ENCODE assay signal across 16 mouse cellular contexts in genomic region chr13:106751951-106752350, GRCm38 (mm10).
A peak's percentile ranks its signal among the peaks of the same experiment; 100 is the strongest.
DNase-seq lines count a peak whose midpoint lies in the region; TF ChIP-seq lines count a peak whose summit lies in the region.
"Had no signal": no experiment of that assay in that cellular context is flagged by ENCODE, and none has a peak within 500 bp of the region (broad histone marks: within the 10 kb centered on the region; RNA-seq: fewer than 3 reads in every experiment).

No protein-coding gene starts in this region.

- no peak for TF ChIP-seq CTCF in layer of hippocampus, adult 2 months (conservative IDR thresholded peaks at IDR 0.05)

- DNase-seq in layer of hippocampus, adult 11-12 months (ENCODE audit: low spot score), result peak; percentile 21
- DNase-seq in layer of hippocampus, adult 8-10 months (ENCODE audit: low spot score in 2 of 2), result no peak
- peak in 1 of 2 experiments; percentile 19 for DNase-seq in layer of hippocampus, adult 2 months (ENCODE audit: low spot score in 2 of 2)
- DNase-seq in layer of hippocampus, postnatal 10 days (ENCODE audit: low spot score in 2 of 2), result no peak
- DNase-seq in layer of hippocampus, adult 9-11 months, result peak; percentile 23
- DNase-seq in layer of hippocampus, postnatal 25 days (ENCODE audit: extremely low spot score in 1 of 2, low spot score in 1 of 2), result no peak
- DNase-seq: adrenal gland, adult 2 months; adrenal gland, adult 8-10 months; adrenal gland, postnatal 10 days; adrenal gland, postnatal 14 days; adrenal gland, postnatal 25 days; adrenal gland, postnatal 36 days; B cell, adult 2 months; cerebellum, adult 11 months; cerebellum, adult 11-12 months; cerebellum, adult 18-20 months had no signal

- peak overlapping the region; percentile 62; the same call in 1 of the 2 replicates for H3K27ac ChIP-seq in layer of hippocampus, adult 2 months

- H3K4me3 ChIP-seq in layer of hippocampus, adult 2 months, result no peak overlapping the region

Comparison
In these comparisons a context has a peak if more than half of its experiments do, and no peak if none do; other contexts are left out.
1. DNase-seq: peak in layer of hippocampus, adult 11-12 months (single experiment) and layer of hippocampus, adult 9-11 months (single experiment); none in layer of hippocampus, adult 8-10 months (0 of 2), layer of hippocampus, postnatal 10 days (0 of 2) and layer of hippocampus, postnatal 25 days (0 of 2).